Mouse (Mus musculus) kidney, postnatal 4 days (tissue): ENCODE measurements around the gene Dhrs2.
A peak's percentile ranks its signal among the peaks of the same experiment; 100 is the strongest.

Experiments used
- DNase-seq, 2 experiments: peaks; one replicate each; pipeline ENCODE4 v3.0.0; 2021; ENCODE audit warnings: mixed read lengths in 2 of 2

Dhrs2 gene

GRCm38 (mm10) chr14:55221707-55222106, at the start of gene Dhrs2:
Dhrs2 (plus strand) TSS chr14:55222007.
- no peak for DNase-seq

GRCm38 (mm10) chr14:55174164-55174563, 47.6 kb upstream of the Dhrs2 start:
- DNase-seq, result no peak

- DNase-seq, result peak; percentile 73 to 82
Observed at GRCm38 (mm10) chr14:55177274-55177673, 44.5 kb upstream of the Dhrs2 start.

GRCm38 (mm10) chr14:55180951-55181350, 40.9 kb upstream of the Dhrs2 start:
- DNase-seq, result no peak

- no peak for DNase-seq
Observed at GRCm38 (mm10) chr14:55183231-55183630, 38.6 kb upstream of the Dhrs2 start.

- DNase-seq, result no peak
Observed at GRCm38 (mm10) chr14:55184640-55185145, 37.1 kb upstream of the Dhrs2 start.

GRCm38 (mm10) chr14:55188491-55188890, 33.3 kb upstream of the Dhrs2 start:
- peak in 1 of 2 experiments; percentile 19 for DNase-seq

- peak; percentile 37 to 57 for DNase-seq
Observed at GRCm38 (mm10) chr14:55189351-55189769, 32.4 kb upstream of the Dhrs2 start.

GRCm38 (mm10) chr14:55193354-55193753, 28.5 kb upstream of the Dhrs2 start:
- DNase-seq, result no peak

- DNase-seq, result peak in 1 of 2 experiments; percentile 38
Observed at GRCm38 (mm10) chr14:55193876-55194635, 27.8 kb upstream of the Dhrs2 start.

- no peak for DNase-seq
Observed at GRCm38 (mm10) chr14:55194786-55195185, 27.0 kb upstream of the Dhrs2 start.

- DNase-seq, result no peak
Observed at GRCm38 (mm10) chr14:55197121-55197520, 24.7 kb upstream of the Dhrs2 start.

- no peak for DNase-seq
Observed at GRCm38 (mm10) chr14:55198187-55198586, 23.6 kb upstream of the Dhrs2 start.

GRCm38 (mm10) chr14:55204544-55204943, 17.3 kb upstream of the Dhrs2 start:
- DNase-seq, result no peak

GRCm38 (mm10) chr14:55205045-55205750, 16.6 kb upstream of the Dhrs2 start:
- DNase-seq, result no peak

- DNase-seq, result no peak
Observed at GRCm38 (mm10) chr14:55208306-55208705, 13.5 kb upstream of the Dhrs2 start.

GRCm38 (mm10) chr14:55213621-55214020, 8.2 kb upstream of the Dhrs2 start:
- DNase-seq, result no peak

- DNase-seq, result peak; percentile 61 to 65
Observed at GRCm38 (mm10) chr14:55214507-55214906, 7.3 kb upstream of the Dhrs2 start.

GRCm38 (mm10) chr14:55223172-55223571, 1.4 kb downstream of the Dhrs2 start:
- peak; percentile 24 to 31 for DNase-seq

- DNase-seq, result no peak
Observed at GRCm38 (mm10) chr14:55234639-55235038, 12.8 kb downstream of the Dhrs2 start.

- no peak for DNase-seq
Observed at GRCm38 (mm10) chr14:55236685-55237084, 14.9 kb downstream of the Dhrs2 start.

GRCm38 (mm10) chr14:55242664-55243063, 20.9 kb downstream of the Dhrs2 start:
- no peak for DNase-seq

GRCm38 (mm10) chr14:55247181-55247580, 25.4 kb downstream of the Dhrs2 start:
- DNase-seq, result peak in 1 of 2 experiments; percentile 9

- DNase-seq, result peak in 1 of 2 experiments; percentile 17
Observed at GRCm38 (mm10) chr14:55248284-55248683, 26.5 kb downstream of the Dhrs2 start.
